Mouse (Mus musculus) thymus, adult 2 months (tissue): Measurements from ENCODE around the gene Ccsap. TPM values are rescaled to one million over a fixed set of nuclear protein-coding genes. Genes with fewer than 3 reads are reported as not detected.

ENCODE experiments used
- DNase-seq: peaks from one replicate; pipeline ENCODE4 v3.0.0; 2021
- H3K27ac ChIP-seq: fragments of 200-500 bp; 2 replicates; pipeline ENCODE4 v1.5.1; 2012; ENCODE audit warnings: low read length, control low read depth; ENCODE audit not compliant: control insufficient read depth, insufficient read depth
- H3K27me3 ChIP-seq: fragments of 200-500 bp; 2 replicates; pipeline ENCODE4 v1.6.1; 2012; ENCODE audit warnings: mild to moderate bottlenecking, low read length, moderate library complexity, mixed read lengths; ENCODE audit not compliant: control insufficient read depth, insufficient read depth
- H3K36me3 ChIP-seq: fragments of 200-500 bp; 2 replicates; pipeline ENCODE4 v1.6.1; 2012; ENCODE audit warnings: mild to moderate bottlenecking, low read length, moderate library complexity; ENCODE audit not compliant: control insufficient read depth, insufficient read depth
- H3K4me1 ChIP-seq: fragments of 200-500 bp; replicated peaks from 2 replicates; pipeline ENCODE4 v1.6.1; 2012; ENCODE audit warnings: low read length; ENCODE audit not compliant: control insufficient read depth, insufficient read depth
- H3K4me3 ChIP-seq: fragments of 200-500 bp; 2 replicates; pipeline ENCODE4 v1.5.1; 2012; ENCODE audit warnings: mild to moderate bottlenecking, low read length, control low read depth, moderate library complexity; ENCODE audit not compliant: control insufficient read depth, insufficient read depth
- CTCF ChIP-seq: fragments of 200-500 bp; IDR thresholded peaks from 2 replicates; pipeline ENCODE4 v1.5.1; 2012; ENCODE audit warnings: mild to moderate bottlenecking, control low read depth, low read length, moderate library complexity, borderline replicate concordance; ENCODE audit not compliant: control insufficient read depth, poor library complexity, insufficient read depth; ENCODE audit errors: extremely low read depth
- POLR2A ChIP-seq: fragments of 200-500 bp; IDR thresholded peaks from 2 replicates; pipeline ENCODE4 v1.6.1; 2012; ENCODE audit warnings: mild to moderate bottlenecking, low read length, control low read depth, moderate library complexity; ENCODE audit not compliant: control insufficient read depth, poor library complexity, insufficient read depth; ENCODE audit errors: extremely low read depth
- WGBS: fragments of 180-500 bp; shearing (Covaris S2); methylation state at CpG from one replicate; pipeline ENCODE4 v1.1.7; 2018; 5-methylcytosine and 5-hydroxymethylcytosine counted together
- polyA plus RNA-seq: library from polyadenylated mRNA; depleted of rRNA; stranded (reverse); fragments of >200 nt; gene quantifications from 2 replicates; pipeline ENCODE4 v1.2.3, GENCODE M21; 2012

Gene Ccsap
- polyA plus RNA-seq, 1 experiment = 7.3 TPM

DNA sequence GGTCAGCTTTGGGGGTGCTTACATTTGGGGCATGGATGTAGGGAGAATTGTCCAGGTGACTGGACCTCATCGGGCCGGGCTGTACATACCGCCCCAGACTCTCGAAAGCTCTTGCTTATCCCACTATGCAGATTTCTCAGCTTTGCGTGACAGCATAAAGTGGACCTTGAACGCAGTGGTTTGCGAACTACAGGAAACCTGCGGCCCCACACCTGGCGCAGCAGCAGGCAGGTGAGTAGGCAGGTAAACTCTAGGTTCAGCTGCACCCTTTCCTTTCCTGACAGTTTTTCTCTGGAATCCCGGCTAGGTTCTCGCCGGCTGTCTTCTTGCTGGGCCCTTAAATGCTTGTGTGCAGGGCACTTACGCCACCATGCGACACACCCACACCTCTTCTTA lies 36.4 kb upstream of the Ccsap start:
- 70% methylated on average over 14 of the region's 14 CpGs for WGBS
- Histone ChIP-seq H3K4me1 (no peaks in the 10 kb centered on the region; the same call in 1 of the 2 replicates), H3K36me3 (no peaks in the 10 kb centered on the region), H3K27ac (no peak overlapping the region), H3K4me3 (no peak overlapping the region), H3K27me3 (peaks cover 17% of the 10 kb centered on the region; the same call in 1 of the 2 replicates)
- no peak for DNase-seq
- no peak for TF ChIP-seq POLR2A
- no peak for TF ChIP-seq CTCF

DNA sequence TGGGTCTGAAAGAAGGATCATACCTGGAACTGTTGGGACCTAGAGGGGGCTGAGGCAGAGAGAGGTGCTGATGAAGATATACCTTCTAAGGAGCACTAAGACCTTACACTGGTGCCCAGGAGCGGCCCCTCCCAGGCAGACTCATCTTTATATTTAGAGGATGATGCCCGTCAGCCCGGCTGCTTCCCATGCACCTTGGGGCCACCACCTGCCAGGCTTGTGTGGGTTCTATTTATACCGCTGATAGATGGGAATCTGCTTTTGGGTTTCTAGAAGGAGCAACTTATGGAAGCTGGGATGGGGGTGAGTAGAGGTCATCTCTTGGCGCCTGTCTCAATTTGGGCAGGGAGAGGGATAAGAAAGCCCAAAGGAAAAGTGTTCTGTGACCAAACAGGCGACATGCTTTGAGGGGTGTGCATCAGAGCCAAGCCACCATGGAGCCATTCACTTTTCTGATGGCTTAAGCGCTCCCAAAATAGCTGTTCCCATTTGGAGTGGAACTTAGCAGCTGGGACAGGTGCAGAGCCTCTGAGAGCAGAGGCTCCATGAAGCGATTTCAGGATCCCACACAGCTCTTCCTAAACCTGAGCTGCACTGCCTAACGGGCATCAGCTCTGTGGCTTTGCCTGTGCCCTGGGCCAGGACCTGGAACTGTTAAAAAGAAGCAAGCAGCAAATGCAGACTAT lies 35.8 kb upstream of the Ccsap start:
- H3K27me3 ChIP-seq = peaks cover 20% of the 10 kb centered on the region; the same call in 1 of the 2 replicates
- H3K4me3 ChIP-seq = no peak overlapping the region
- no peaks in the 10 kb centered on the region; the same call in 1 of the 2 replicates for H3K4me1 ChIP-seq
- H3K36me3 ChIP-seq = no peaks in the 10 kb centered on the region
- no peak for DNase-seq
- 76% methylated on average over 9 of the region's 9 CpGs for WGBS
- no peak overlapping the region for H3K27ac ChIP-seq
- TF ChIP-seq CTCF (no peak), POLR2A (no peak)

DNA sequence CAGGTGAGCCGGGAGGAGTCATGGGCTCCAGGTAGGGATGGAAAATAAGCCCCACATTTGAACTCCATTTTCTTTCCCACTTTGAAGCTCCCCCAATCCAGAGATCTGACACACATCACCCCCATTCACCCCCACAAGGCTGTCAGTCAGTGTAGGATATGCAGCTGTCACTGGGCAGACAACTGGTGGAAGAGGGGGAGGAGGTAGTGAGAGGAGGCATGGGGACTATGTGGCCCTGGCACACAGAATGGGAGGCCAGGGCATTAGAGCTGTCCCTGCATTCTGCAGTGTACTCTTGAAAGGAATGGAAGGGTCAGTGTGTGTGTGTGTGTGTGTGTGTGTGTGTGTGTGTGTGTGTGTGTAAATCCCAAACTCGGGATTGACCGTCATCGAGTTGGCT lies 35.2 kb upstream of the Ccsap start:
- TF ChIP-seq POLR2A (no peak), CTCF (no peak)
- Histone ChIP-seq H3K4me1 (no peaks in the 10 kb centered on the region; the same call in 1 of the 2 replicates), H3K27me3 (peaks cover 20% of the 10 kb centered on the region; the same call in 1 of the 2 replicates), H3K27ac (no peak overlapping the region), H3K4me3 (no peak overlapping the region), H3K36me3 (no peaks in the 10 kb centered on the region)
- no peak for DNase-seq
- WGBS = 72% methylated on average over 4 of the region's 4 CpGs

DNA sequence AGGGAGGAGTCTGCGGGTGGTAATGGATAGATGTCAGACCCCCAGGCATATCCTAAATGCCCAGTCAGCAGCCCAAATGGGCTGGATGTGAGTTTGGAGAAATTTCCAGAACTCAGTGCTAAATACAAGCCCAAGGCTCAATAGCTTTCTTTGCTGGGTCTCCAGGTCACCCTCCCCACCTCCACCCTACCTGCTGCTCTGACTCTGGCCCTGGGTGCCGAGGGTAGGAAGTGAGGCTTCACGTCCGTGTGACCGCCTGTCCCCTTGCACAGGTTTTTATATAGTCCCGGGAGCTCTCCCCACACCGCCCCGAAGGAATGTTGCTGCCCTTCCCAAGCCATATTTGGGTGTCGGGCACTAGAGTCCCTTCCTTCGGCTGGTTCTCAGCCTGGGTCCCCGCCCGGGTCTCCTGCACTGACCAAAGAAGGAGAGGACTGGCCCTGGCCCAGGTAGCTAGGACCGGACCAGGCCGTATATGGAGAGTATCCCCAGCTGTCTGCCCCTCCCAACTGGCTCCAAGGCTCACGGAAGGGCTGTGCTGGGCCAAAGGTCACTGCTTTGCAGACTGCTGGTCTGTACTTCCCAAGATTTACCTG lies 34.6 kb upstream of the Ccsap start, which contains the start of gene Acta1:
Acta1 (minus strand) TSS at position 250 of the 596 bp plus-strand sequence.
- no peak within 1 kb of the TSS for H3K4me3 ChIP-seq
- H3K27me3 ChIP-seq = peaks cover 24% of the 10 kb centered on the region
- WGBS = 33% methylated on average over 15 of the region's 15 CpGs
- H3K36me3 ChIP-seq = no peaks in the 10 kb centered on the region
- no peak within 1 kb of the TSS for H3K27ac ChIP-seq
- TF ChIP-seq POLR2A (no peak), CTCF (no peak)
- no peak for DNase-seq
- H3K4me1 ChIP-seq = no peaks in the 10 kb centered on the region; the same call in 1 of the 2 replicates

DNA sequence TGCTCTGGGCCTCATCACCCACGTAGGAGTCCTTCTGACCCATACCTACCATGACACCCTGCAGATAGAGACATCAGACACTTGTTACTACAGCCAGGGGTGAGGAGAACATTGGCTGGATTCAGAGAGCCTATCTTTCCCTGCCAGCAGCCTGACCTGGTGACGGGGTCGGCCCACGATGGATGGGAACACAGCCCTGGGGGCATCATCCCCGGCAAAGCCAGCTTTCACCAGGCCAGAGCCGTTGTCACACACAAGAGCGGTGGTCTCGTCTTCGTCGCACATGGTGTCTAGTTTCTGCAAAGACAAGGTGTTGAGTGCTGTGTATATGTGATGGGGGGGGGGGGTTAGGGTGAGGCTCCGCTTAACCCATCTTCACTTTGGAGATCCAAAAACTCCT lies 33.4 kb upstream of the Ccsap start:
- WGBS = 88% methylated on average over 11 of the region's 11 CpGs

DNA sequence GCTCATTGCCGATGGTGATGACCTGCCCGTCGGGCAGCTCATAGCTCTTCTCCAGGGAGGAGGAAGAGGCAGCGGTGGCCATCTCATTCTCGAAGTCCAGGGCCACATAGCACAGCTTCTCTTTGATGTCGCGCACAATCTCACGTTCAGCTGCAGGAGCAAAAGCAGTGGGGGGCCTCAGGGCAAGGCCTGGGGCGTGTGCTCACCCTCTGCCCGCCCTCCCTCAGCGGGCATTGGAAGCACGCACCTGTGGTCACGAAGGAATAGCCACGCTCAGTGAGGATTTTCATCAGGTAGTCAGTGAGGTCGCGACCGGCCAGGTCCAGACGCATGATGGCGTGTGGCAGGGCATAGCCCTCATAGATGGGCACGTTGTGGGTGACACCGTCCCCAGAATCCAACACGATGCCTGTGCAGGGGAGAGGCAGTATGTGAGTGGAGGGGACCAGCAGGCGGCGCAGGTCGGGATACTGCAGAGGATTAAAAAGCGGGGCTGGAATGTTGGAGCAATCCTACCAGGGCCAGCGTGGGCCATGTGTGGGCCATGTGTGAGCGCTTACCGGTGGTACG lies 32.7 kb upstream of the Ccsap start:
- H3K27me3 ChIP-seq = peaks cover 24% of the 10 kb centered on the region
- no peak overlapping the region for H3K27ac ChIP-seq
- no peak for DNase-seq
- whole genome bisulfite sequencing = 24% methylated on average over 30 of the region's 30 CpGs
- no peaks in the 10 kb centered on the region for H3K36me3 ChIP-seq
- no peaks in the 10 kb centered on the region; the same call in 1 of the 2 replicates for H3K4me1 ChIP-seq
- TF ChIP-seq POLR2A (no peak), CTCF (no peak)
- H3K4me3 ChIP-seq = no peak overlapping the region

More for the DNA sequence above, 33.4 kb upstream of the Ccsap start:
- H3K4me1 ChIP-seq = no peaks in the 10 kb centered on the region; the same call in 1 of the 2 replicates
- no peak overlapping the region for H3K27ac ChIP-seq
- H3K4me3 ChIP-seq = no peak overlapping the region
- peaks cover 24% of the 10 kb centered on the region for H3K27me3 ChIP-seq
- TF ChIP-seq CTCF (no peak), POLR2A (no peak)
- no peak for DNase-seq
- H3K36me3 ChIP-seq = no peaks in the 10 kb centered on the region
